Mouse (Mus musculus) liver, adult 10 weeks (tissue): Measurements from ENCODE around the gene Ftsj3. TPM values are rescaled to one million over a fixed set of nuclear protein-coding genes. Genes with fewer than 3 reads are reported as not detected.

ENCODE experiments used
- polyA plus RNA-seq: library from polyadenylated mRNA; stranded (reverse); fragments of 350-450 nt; fragmentation: Illumina TruSeq; extraction: RNeasy Lipid Tissue Mini Kit (QIAGEN cat#74804); gene quantifications from one replicate; pipeline ENCODE4 v1.2.3, GENCODE M21; 2014; ENCODE audit warnings: low read depth, low replicate concordance

The Ftsj3 gene
- polyA plus RNA-seq, result 13.2 TPM

GRCm38 (mm10) chr11:106255685-106256451 is at the start of gene Ftsj3, which contains the start of gene Psmc5:
Gene Ftsj3 (minus strand): TSS chr11:106256079.
Gene Psmc5 (plus strand): TSS chr11:106256154.

GRCm38 (mm10) chr11:106301765-106302164 is 45.9 kb upstream of the Ftsj3 start, which contains the start of gene Gh:
Gene Gh (minus strand): TSS chr11:106301865.

GRCm38 (mm10) chr11:106276454-106276853 is 20.6 kb upstream of the Ftsj3 start, which contains the start of gene Tcam1:
Gene Tcam1 (plus strand): TSS chr11:106276672.

GRCm38 (mm10) chr11:106272644-106273310 is 16.9 kb upstream of the Ftsj3 start, which contains the start of gene Smarcd2:
Gene Smarcd2 (minus strand): TSS chr11:106272972.

GRCm38 (mm10) chr11:106216730-106217490 is 39.0 kb downstream of the Ftsj3 start, which contains the start of gene Ddx42:
Gene Ddx42 (plus strand): TSS chr11:106216926.

GRCm38 (mm10) chr11:106215927-106216729 is 39.8 kb downstream of the Ftsj3 start, which contains the start of gene Ccdc47:
Gene Ccdc47 (minus strand): TSS chr11:106216344.

GRCm38 (mm10) chr11:106202123-106202465 is 53.8 kb downstream of the Ftsj3 start, which contains the start of gene Strada:
Gene Strada (minus strand): TSS chr11:106202168.

Other genes with a start within 250 kb of the Ftsj3 start
- not detected for gene Kcnh6, start 248.0 kb downstream of the Ftsj3 start, polyA plus RNA-seq
- gene Dcaf7, start 219.2 kb downstream of the Ftsj3 start, polyA plus RNA-seq, result 13.7 TPM
- 12.6 TPM for gene Taco1, start 190.0 kb downstream of the Ftsj3 start, polyA plus RNA-seq
- gene Map3k3, start 171.5 kb downstream of the Ftsj3 start, polyA plus RNA-seq, result 3.6 TPM
- gene Gm10840, start 95.2 kb downstream of the Ftsj3 start, polyA plus RNA-seq, result not detected
- gene Limd2, start 95.2 kb downstream of the Ftsj3 start, polyA plus RNA-seq, result 6.1 TPM
- 1.8 TPM for gene Strada, start 53.9 kb downstream of the Ftsj3 start, polyA plus RNA-seq
- 98.6 TPM for gene Ccdc47, start 39.7 kb downstream of the Ftsj3 start, polyA plus RNA-seq
- gene Ddx42, start 39.2 kb downstream of the Ftsj3 start, polyA plus RNA-seq, result 20.6 TPM
- 35.5 TPM for gene Psmc5, start 75 bp upstream of the Ftsj3 start, polyA plus RNA-seq
- gene Smarcd2, start 16.9 kb upstream of the Ftsj3 start, polyA plus RNA-seq, result 11.7 TPM
- not detected for gene Tcam1, start 20.6 kb upstream of the Ftsj3 start, polyA plus RNA-seq
- gene Gh, start 45.8 kb upstream of the Ftsj3 start, polyA plus RNA-seq, result not detected
- 0.45 TPM for gene Cd79b, start 58.7 kb upstream of the Ftsj3 start, polyA plus RNA-seq
- gene Scn4a, start 97.2 kb upstream of the Ftsj3 start, polyA plus RNA-seq, result not detected
- gene Prr29, start 109.4 kb upstream of the Ftsj3 start, polyA plus RNA-seq, result not detected
- gene Icam2, start 132.0 kb upstream of the Ftsj3 start, polyA plus RNA-seq, result 1.7 TPM
- gene Ern1, start 231.8 kb upstream of the Ftsj3 start, polyA plus RNA-seq, result 23.3 TPM